Mouse (Mus musculus): ENCODE measurements around the gene Arhgap24. TPM values are rescaled to one million over a fixed set of nuclear protein-coding genes. Genes with fewer than 3 reads are reported as not detected.

Arhgap24 gene
- total and polyA plus RNA-seq, 3 experiments, result 34.7 to 51.6 (median 47.9) TPM

DNA sequence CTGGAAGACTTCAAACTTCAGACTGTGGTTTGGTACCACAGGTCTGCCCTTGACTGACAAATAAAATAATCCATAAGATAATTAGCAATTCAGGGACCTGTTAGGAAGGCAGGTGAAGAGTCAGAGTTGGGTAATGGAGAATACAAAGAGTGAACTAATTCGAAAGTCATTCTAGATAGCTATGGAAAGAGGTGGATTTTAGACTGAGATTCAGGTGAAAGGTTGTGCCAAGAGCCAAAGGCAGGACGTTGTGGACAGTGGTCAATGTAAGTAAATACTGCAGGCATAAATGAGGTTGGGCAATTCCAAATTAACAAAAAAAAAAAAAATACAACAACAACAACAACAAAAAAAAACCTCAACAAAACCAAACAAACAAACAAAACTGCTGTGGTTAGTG, 67.2 kb downstream of the Arhgap24 start:
- no peak overlapping the region for H3K4me2 ChIP-seq (ENCODE audit: insufficient read depth, low read depth, poor library complexity, severe bottlenecking)
- no peaks in the 10 kb centered on the region for H3K79me2 ChIP-seq (replicated peaks; ENCODE audit: control insufficient read depth, extremely low read depth, insufficient read depth, poor library complexity, severe bottlenecking)
- H3K4me3 ChIP-seq (replicated peaks in 1 of 3; ENCODE audit: low read depth in 2 of 3, low read length in 2 of 3, poor library complexity in 1 of 3), result no peak overlapping the region
- H3K9ac ChIP-seq (ENCODE audit: insufficient read depth, low read depth), result no peak overlapping the region
- no peak for TF ChIP-seq MAZ (IDR thresholded peaks at IDR 0.05; ENCODE audit: low read depth, low read length)
- TF ChIP-seq MAFK (IDR thresholded peaks at IDR 0.05; ENCODE audit: insufficient replicate concordance, low read length), result no peak
- TF ChIP-seq MAX (IDR thresholded peaks at IDR 0.05; ENCODE audit: low read length), result no peak
- no peak for TF ChIP-seq RCOR1 (conservative IDR thresholded peaks at IDR 0.05; ENCODE audit: low read depth, low read length)
- no peak for TF ChIP-seq ZNF384 (IDR thresholded peaks at IDR 0.05; ENCODE audit: low read depth, low read length)
- TF ChIP-seq POLR2A (IDR thresholded peaks at IDR 0.05; ENCODE audit: low read depth, low read length), result no peak
- in situ Hi-C loops (cut with MboI; ENCODE audit: low pct_ligation_motif_present, low pct_unique_long_range_greater_than_20kb, low sequenced_read_pairs) (no loop called here), dilution Hi-C loops (cut with MboI; ENCODE audit: extremely low pct_ligation_motif_present, extremely low pct_unique_long_range_greater_than_20kb, low sequenced_read_pairs) (no loop called here)
- peaks cover 5 to 83% of the 10 kb centered on the region in 2 experiments for H3K36me3 ChIP-seq (replicated peaks in 1 of 2; ENCODE audit: control insufficient read depth in 1 of 2, insufficient read depth in 1 of 2, low read length in 1 of 2)
- H3K4me1 ChIP-seq (ENCODE audit: control insufficient read depth in 1 of 2, insufficient read depth in 2 of 2), result peaks cover 0 to 37% of the 10 kb centered on the region in 2 experiments; a peak in 2 of 4 replicates
- no peak overlapping the region for H3K27ac ChIP-seq (ENCODE audit: insufficient read depth, low read depth)
- H3K27me3 ChIP-seq (replicated peaks), result no peaks in the 10 kb centered on the region
- no peak for DNase-seq (ENCODE audit: extremely low read depth)
- H3K9me3 ChIP-seq (replicated peaks; ENCODE audit: low read length), result no peaks in the 10 kb centered on the region

GRCm38 (mm10) chr5:102550211-102550610, 69.0 kb downstream of the Arhgap24 start:
- H3K4me2 ChIP-seq (ENCODE audit: insufficient read depth, low read depth, poor library complexity, severe bottlenecking), result no peak overlapping the region
- no peaks in the 10 kb centered on the region for H3K9me3 ChIP-seq (replicated peaks; ENCODE audit: low read length)
- no peak overlapping the region for H3K9ac ChIP-seq (ENCODE audit: insufficient read depth, low read depth)
- no peak overlapping the region for H3K4me3 ChIP-seq (replicated peaks in 1 of 3; ENCODE audit: low read depth in 2 of 3, low read length in 2 of 3, poor library complexity in 1 of 3)
- peaks cover 18 to 85% of the 10 kb centered on the region in 2 experiments for H3K36me3 ChIP-seq (replicated peaks in 1 of 2; ENCODE audit: control insufficient read depth in 1 of 2, insufficient read depth in 1 of 2, low read length in 1 of 2)
- in situ Hi-C loops (cut with MboI; ENCODE audit: low pct_ligation_motif_present, low pct_unique_long_range_greater_than_20kb, low sequenced_read_pairs) (no loop called here), dilution Hi-C loops (cut with MboI; ENCODE audit: extremely low pct_ligation_motif_present, extremely low pct_unique_long_range_greater_than_20kb, low sequenced_read_pairs) (no loop called here)
- H3K79me2 ChIP-seq (replicated peaks; ENCODE audit: control insufficient read depth, extremely low read depth, insufficient read depth, poor library complexity, severe bottlenecking), result no peaks in the 10 kb centered on the region
- no peaks in the 10 kb centered on the region for H3K27me3 ChIP-seq (replicated peaks)
- no peak for DNase-seq (ENCODE audit: extremely low read depth)
- H3K4me1 ChIP-seq (ENCODE audit: control insufficient read depth in 1 of 2, insufficient read depth in 2 of 2), result peaks cover 0 to 37% of the 10 kb centered on the region in 2 experiments; a peak in 2 of 4 replicates
- TF ChIP-seq UBTF (IDR thresholded peaks at IDR 0.05; ENCODE audit: low read depth, low read length) (no peak), ZC3H11A (IDR thresholded peaks at IDR 0.05; ENCODE audit: low read depth, low read length) (no peak), E2F4 (IDR thresholded peaks at IDR 0.05; ENCODE audit: insufficient replicate concordance, low read depth, low read length) (no peak), GABPA (IDR thresholded peaks at IDR 0.05; ENCODE audit: insufficient replicate concordance, low read depth, low read length) (no peak), ELF1 (IDR thresholded peaks at IDR 0.05; ENCODE audit: low read depth, low read length) (no peak), CTCF (conservative IDR thresholded peaks at IDR 0.05 in 1 of 2, IDR thresholded peaks at IDR 0.05 in 1 of 2; ENCODE audit: low read depth in 2 of 2, low read length in 2 of 2) (no peak), NELFE (IDR thresholded peaks at IDR 0.05; ENCODE audit: low read depth, low read length) (no peak), MAFK (IDR thresholded peaks at IDR 0.05; ENCODE audit: insufficient replicate concordance, low read length) (no peak), ZNF384 (IDR thresholded peaks at IDR 0.05; ENCODE audit: low read depth, low read length) (no peak), HCFC1 (IDR thresholded peaks at IDR 0.05; ENCODE audit: low read depth, low read length) (no peak), TBP (conservative IDR thresholded peaks at IDR 0.05; ENCODE audit: low read depth, low read length) (no peak), RCOR1 (conservative IDR thresholded peaks at IDR 0.05; ENCODE audit: low read depth, low read length) (no peak), NRF1 (IDR thresholded peaks at IDR 0.05; ENCODE audit: low read depth, low read length) (no peak), ZMIZ1 (IDR thresholded peaks at IDR 0.05; ENCODE audit: low read depth, low read length) (no peak), USF1 (IDR thresholded peaks at IDR 0.05; ENCODE audit: low read depth, low read length) (no peak), MXI1 (IDR thresholded peaks at IDR 0.05; ENCODE audit: low read depth, low read length) (no peak), EP300 (IDR thresholded peaks at IDR 0.05; ENCODE audit: low read length) (no peak), KAT2A (IDR thresholded peaks at IDR 0.05; ENCODE audit: insufficient replicate concordance, low read length) (no peak), JUN (IDR thresholded peaks at IDR 0.05; ENCODE audit: insufficient read depth, low read depth, low read length) (no peak), MYC (IDR thresholded peaks at IDR 0.05; ENCODE audit: low read depth, low read length) (no peak)
- H3K27ac ChIP-seq (ENCODE audit: insufficient read depth, low read depth), result no peak overlapping the region
